Mouse (Mus musculus) olfactory bulb, adult 2 months (tissue): ENCODE data around the gene Cdkn2d.

Source experiments
- CTCF ChIP-seq: fragments of 200-500 bp; IDR thresholded peaks from 2 replicates; pipeline ENCODE4 v1.5.1; 2012; ENCODE audit warnings: low read depth, mild to moderate bottlenecking, low read length, moderate library complexity; ENCODE audit not compliant: insufficient read depth
- POLR2A ChIP-seq: fragments of 200-500 bp; IDR thresholded peaks from 2 replicates; pipeline ENCODE4 v1.6.1; 2012; ENCODE audit warnings: mild to moderate bottlenecking, low read depth, low read length, moderate library complexity; ENCODE audit not compliant: insufficient read depth

- TF ChIP-seq POLR2A (no peak), CTCF (no peak)
Observed at GRCm38 (mm10) chr9:21290589-21290988, 618 bp downstream of the Cdkn2d start.
